Mouse (Mus musculus) left cerebral cortex, postnatal 10 days (tissue): Measurements from ENCODE around the gene Sv2b. TPM values are rescaled to one million over a fixed set of nuclear protein-coding genes. Genes with fewer than 3 reads are reported as not detected.
A peak's percentile ranks its signal among the peaks of the same experiment; 100 is the strongest.
"Not testable (repeated sequence)": the region's sequence is repeated elsewhere in the genome, so short reads cannot be mapped to it uniquely, and the experiment has no call there.

Experiments
- DNase-seq, 2 experiments: peaks; one replicate each; pipeline ENCODE4 v3.0.0; 2021 to 2022; ENCODE audit warnings: low spot score in 2 of 2, mixed read lengths in 1 of 2; ENCODE audit errors: extremely low spot score in 1 of 2
- intact Hi-C: fragments of 180-260 bp; cut with DNase I; formaldehyde crosslinking; loops from one replicate; pipeline ENCODE4 v1.15.1; 2025
- total RNA-seq, 2 experiments: library from RNA; stranded (reverse); gene quantifications; 2 replicates each; pipeline ENCODE4 v1.2.3; 2021

Sv2b gene
- total RNA-seq: 100 to 1,000 TPM; 232 to 249 TPM

- DNase-seq: peak in 1 of 2 experiments; percentile 34
- intact Hi-C loops: loop anchor here (5.0 to 10.0 kb wide), 4 partner anchors 46 to 171 kb away; no protein-coding TSS in a partner anchor
These were observed at the start of gene Sv2b for GRCm38 (mm10) chr7:75308457-75309312. Gene Sv2b, minus strand, starts transcription at chr7:75309262.

- DNase-seq: no peak
- intact Hi-C loops: no loop called here
These were observed 49.3 kb upstream of the Sv2b start for GRCm38 (mm10) chr7:75358284-75358851.

GRCm38 (mm10) chr7:75355521-75355920 is 46.5 kb upstream of the Sv2b start:
- DNase-seq: no peak
- intact Hi-C loops: no loop called here

GRCm38 (mm10) chr7:75352777-75353374 is 43.8 kb upstream of the Sv2b start:
- intact Hi-C loops: no loop called here

GRCm38 (mm10) chr7:75350172-75350571 is 41.1 kb upstream of the Sv2b start:
- intact Hi-C loops: no loop called here
- no peak for DNase-seq

More at GRCm38 (mm10) chr7:75352777-75353374, 43.8 kb upstream of the Sv2b start:
- no peak for DNase-seq

GRCm38 (mm10) chr7:75332311-75332710 is 23.2 kb upstream of the Sv2b start:
- intact Hi-C loops: no loop called here
- DNase-seq: no peak

- DNase-seq: no peak
- intact Hi-C loops: no loop called here
These were observed 20.7 kb upstream of the Sv2b start for GRCm38 (mm10) chr7:75329740-75330142.

GRCm38 (mm10) chr7:75328721-75329362 is 19.8 kb upstream of the Sv2b start:
- intact Hi-C loops: no loop called here
- DNase-seq: peak in 1 of 2 experiments; percentile 41

- DNase-seq: no peak
- intact Hi-C loops: no loop called here
These were observed 16.2 kb upstream of the Sv2b start for GRCm38 (mm10) chr7:75325273-75325672.

GRCm38 (mm10) chr7:75322742-75323141 is 13.7 kb upstream of the Sv2b start:
- DNase-seq, intact Hi-C loops: not testable (repeated sequence)

- intact Hi-C loops: no loop called here
- DNase-seq: no peak
These were observed 10.9 kb upstream of the Sv2b start for GRCm38 (mm10) chr7:75320009-75320408.

- no peak for DNase-seq
- intact Hi-C loops: no loop called here
These were observed 9.3 kb upstream of the Sv2b start for GRCm38 (mm10) chr7:75318320-75318719.

- DNase-seq: no peak
- intact Hi-C loops: no loop called here
These were observed 5.8 kb upstream of the Sv2b start for GRCm38 (mm10) chr7:75314873-75315272.

- intact Hi-C loops: loop anchor here (5.0 to 10.0 kb wide), 4 partner anchors 47 to 172 kb away; no protein-coding TSS in a partner anchor
These were observed 508 bp upstream of the Sv2b start for GRCm38 (mm10) chr7:75309570-75309969.

GRCm38 (mm10) chr7:75308140-75308456 is 964 bp downstream of the Sv2b start:
- no peak for DNase-seq
- intact Hi-C loops: loop anchor here (5.0 to 10.0 kb wide), 4 partner anchors 46 to 171 kb away; no protein-coding TSS in a partner anchor

More at GRCm38 (mm10) chr7:75309570-75309969, 508 bp upstream of the Sv2b start:
- DNase-seq: no peak

GRCm38 (mm10) chr7:75307570-75308087 is 1.4 kb downstream of the Sv2b start:
- DNase-seq: no peak
- intact Hi-C loops: loop anchor here (5.0 to 10.0 kb wide), 4 partner anchors 45 to 170 kb away; no protein-coding TSS in a partner anchor

GRCm38 (mm10) chr7:75305901-75306465 is 3.1 kb downstream of the Sv2b start:
- intact Hi-C loops: loop anchor here (5.0 to 10.0 kb wide), 4 partner anchors 44 to 169 kb away; no protein-coding TSS in a partner anchor

GRCm38 (mm10) chr7:75302523-75303215 is 6.4 kb downstream of the Sv2b start:
- intact Hi-C loops: loop anchor here (10.0 kb wide), 1 partner anchor 88 kb away; no protein-coding TSS in a partner anchor
- DNase-seq: no peak

More at GRCm38 (mm10) chr7:75305901-75306465, 3.1 kb downstream of the Sv2b start:
- DNase-seq: no peak
